Mouse (Mus musculus) G1E-ER4 (cell line): ENCODE results near the gene Stx6. TPM values are rescaled to one million over a fixed set of nuclear protein-coding genes. Genes with fewer than 3 reads are reported as not detected.

Experiments used
- GATA1 ChIP-seq: IDR thresholded peaks from one replicate; pipeline ENCODE4 v1.8.0; 2012; ENCODE audit warnings: low read length, inconsistent platforms
- polyA plus RNA-seq: library from polyadenylated mRNA; stranded (reverse); fragments of >175 nt; gene quantifications from 2 replicates; pipeline ENCODE4 v1.2.3, GENCODE M21; 2012

Stx6 gene
- polyA plus RNA-seq, 1 experiment: 138 TPM

- TF ChIP-seq GATA1: no peak
Measured at GRCm38 (mm10) chr1:155212936-155213774, 54.6 kb downstream of the Stx6 start.

DNA sequence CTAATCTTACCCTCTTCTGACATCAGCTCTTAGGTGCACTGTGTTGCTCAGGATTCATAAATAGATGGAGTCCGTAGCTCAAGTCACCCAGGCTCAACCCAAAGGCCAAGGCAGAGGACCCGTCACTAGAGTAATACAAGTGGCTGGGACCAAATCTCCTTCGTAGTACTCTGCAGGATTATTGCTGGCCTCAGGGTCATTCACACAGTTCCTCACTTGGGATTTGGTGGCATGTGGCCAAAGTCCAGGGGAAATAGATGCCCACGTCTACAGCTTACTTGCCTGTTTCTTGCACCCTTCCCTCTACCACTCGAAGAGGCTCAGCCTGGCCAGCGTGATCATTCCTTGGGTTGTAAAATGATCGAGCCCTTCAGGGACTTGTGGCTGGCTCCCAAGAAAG, 55.4 kb downstream of the Stx6 start:
- TF ChIP-seq GATA1: no peak

DNA sequence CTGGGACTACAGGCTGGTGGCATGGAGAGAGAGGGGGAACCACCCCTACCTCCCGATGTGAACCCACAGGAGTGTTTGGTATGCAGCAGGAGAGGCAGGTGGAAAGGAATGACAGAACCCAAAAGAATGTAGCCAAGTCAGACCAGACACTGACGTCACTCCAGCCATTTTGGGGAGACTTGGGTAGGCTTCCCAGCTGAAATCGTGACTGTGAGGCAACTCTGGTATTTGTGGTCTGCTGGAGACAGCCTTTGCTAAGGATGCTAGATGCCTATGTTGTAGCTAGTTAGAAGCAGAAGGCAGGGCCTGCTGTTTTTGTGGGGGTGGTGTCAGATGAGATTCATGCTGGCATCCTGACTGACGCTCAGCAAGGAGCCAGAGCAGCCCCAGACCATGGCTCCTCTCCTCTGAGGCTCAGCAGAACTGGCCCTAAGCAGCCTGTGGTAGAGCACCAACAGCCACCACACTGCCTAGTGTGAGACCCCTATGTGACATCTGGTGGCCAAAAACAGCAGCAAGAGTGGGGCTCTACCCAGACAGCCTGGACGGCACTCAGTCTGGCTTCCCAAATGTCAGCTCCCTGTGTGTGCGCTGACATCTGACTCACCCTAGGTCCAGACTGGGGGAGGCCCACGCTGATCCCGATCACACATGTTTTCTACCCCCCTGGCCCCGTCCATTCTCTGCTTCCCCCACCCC, 56.7 kb downstream of the Stx6 start:
- TF ChIP-seq GATA1: no peak

- no peak for TF ChIP-seq GATA1
Measured at GRCm38 (mm10) chr1:155216313-155216712, 57.8 kb downstream of the Stx6 start.

DNA sequence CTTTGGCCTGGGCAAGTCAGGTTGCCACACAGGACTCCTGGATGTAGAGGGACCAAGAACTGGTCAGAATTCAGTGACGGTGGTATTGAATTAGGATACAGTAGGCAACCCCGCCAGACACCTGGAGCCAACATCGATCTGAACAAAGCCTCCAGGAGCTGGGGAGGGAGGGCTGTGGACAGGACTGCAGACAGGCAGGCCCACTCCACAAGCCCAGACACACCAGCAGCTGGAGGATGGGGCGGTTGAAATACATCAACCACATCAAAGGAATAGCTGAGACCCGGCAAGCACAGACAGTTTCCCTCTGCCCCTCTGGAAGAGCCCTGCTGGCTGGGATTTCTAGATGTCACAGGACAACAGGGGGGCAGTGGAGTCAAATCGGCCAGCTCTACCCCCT, 58.3 kb downstream of the Stx6 start:
- TF ChIP-seq GATA1: no peak

DNA sequence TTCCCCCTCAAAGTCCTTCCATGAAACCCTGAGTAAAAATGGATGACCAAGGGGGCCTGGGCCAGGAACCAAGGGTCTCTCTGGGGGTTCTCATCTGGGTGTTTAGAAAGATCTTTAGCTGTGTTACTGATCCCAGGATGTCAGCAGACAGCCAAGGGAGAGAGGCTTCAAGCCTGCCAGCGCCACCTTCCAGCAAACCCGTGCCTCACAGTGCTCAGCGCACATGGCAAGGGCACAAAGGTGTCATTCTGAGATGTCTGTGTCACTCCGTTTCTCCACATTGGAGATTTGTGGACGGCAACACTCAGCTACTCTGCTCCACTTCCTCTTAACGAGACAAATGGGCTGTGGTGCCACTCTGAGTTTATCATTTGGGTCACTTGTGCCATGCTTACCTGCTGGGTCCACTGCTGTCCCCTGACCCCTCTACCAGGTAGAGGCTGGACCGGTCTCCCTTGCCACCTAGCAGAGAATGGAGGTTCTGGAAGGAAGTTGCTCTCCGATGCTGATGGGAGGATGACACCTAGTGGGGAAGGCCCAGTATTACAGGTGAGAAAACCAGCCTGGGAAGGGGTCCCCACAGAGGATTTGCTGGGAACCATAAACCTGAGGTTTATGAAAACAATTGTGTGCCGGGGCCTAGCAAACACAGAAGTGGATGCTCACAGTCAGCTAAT, 59.5 kb downstream of the Stx6 start:
- TF ChIP-seq GATA1: no peak

DNA sequence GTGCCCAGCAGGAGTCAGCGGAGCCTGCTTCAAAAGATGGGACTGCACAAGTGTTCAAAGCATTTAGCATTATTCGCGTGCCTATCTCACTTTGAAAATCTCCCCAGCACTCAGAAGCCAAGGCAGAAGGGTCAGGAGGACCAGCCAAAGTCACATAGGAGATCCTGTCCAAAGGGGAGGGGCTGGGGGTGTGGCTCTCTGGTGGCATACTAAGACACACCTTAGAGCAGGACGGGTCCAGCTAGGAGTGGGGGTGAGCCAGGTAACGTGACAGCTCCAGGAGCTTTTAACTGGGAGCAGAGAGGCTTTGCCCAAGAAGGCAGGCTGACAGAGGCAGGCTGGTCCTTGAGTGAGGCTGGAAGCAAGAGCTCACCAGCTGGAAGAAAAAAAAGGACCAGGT, 60.4 kb downstream of the Stx6 start:
- no peak for TF ChIP-seq GATA1

GRCm38 (mm10) chr1:155222101-155222669, 63.7 kb downstream of the Stx6 start:
- no peak for TF ChIP-seq GATA1

DNA sequence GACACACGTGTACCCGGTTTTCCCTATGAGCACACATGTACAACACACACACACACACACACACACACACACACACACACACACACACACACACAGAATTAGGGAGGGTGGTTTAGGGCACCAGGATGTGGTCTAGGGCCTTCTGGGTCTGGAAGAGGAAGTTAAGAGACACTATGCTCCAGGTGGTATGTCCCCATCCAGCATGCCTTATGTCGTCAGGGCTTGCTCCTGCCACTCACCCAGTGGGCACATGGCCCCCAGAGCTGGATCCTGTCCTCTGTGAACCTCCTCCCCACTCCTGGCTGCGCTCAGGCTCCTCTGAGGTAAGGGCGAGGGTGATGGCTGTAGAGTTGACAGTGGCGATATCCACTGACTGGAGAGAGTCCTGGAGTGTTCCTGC, 64.5 kb downstream of the Stx6 start:
- no peak for TF ChIP-seq GATA1

DNA sequence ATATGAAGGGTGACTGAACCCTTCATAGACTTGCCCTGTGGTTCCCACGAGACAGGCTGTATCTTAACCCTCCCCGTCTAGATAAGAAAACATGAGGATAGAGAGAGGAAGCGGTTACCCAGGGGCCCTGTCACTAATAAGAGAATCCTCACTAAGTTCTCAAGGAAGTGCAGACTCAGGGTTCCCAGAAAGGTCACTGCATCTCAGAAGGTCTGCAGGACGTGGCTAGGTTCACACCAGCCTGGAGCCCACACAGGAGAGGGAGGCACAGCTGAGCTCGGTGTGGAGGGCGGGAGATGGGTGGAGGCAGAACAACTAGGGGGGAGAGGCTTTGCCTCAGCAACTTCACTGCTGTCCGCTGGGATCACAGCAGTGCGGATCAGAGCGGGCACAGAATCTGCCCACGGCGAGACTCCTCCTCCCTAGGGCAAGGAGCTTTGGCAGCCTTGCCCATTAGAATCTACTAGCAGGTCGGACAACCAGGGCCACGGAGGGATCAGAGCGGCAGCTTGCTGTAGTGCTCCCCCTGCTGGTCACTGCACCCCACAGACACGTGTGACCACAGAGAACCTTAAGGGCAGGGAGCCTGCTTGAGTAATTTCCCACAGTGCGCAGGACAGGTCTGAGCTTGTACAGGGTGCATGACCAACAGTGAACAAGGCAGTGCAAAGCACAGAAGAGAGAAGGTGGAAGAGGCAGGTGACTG, 65.5 kb downstream of the Stx6 start:
- no peak for TF ChIP-seq GATA1

DNA sequence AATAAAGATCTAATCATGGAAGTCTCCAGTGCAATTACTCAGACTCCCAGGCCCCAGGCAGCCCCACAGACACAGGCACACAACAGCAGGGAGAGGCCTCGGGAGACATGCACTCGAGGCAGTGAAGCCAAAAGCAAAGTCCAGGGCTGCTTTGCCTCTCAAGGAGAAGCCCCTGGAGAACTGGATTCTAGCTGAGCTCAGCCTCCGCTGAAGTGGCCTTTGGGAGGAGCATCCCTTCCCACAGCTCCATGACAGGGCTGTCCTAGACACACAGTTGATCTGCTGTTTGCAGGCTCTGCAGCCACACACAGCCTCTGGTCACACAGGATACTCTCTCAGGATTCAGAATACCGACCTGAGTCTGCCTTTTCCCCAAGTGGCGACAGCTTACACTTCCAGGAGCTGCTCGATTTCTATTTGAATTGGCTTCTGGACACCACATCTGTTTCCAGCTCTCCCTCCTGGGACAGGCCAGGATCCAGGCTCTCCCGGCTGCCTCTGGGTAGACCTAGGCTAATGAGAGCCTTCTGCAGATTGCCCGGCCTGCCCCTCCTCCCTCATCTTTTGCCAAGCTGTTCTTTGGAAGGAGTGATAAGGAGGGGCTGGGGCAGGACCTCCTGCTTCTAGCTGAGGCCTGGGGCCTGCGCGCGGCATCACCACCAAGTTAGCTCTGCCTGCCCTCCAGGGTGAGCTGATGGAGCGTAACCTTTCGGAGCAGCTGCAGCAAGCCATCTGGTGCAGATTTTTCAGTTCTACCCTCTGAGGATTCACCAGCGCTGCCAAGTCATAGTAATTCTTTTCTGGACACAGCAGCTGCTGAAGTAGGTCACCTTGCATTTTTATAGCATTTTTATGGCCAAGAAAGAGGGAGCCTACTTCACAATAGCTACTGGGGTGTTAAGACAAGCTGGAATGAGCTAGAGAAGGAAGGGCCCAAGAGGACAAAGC, 71.2 kb downstream of the Stx6 start:
- TF ChIP-seq GATA1: no peak

- no peak for TF ChIP-seq GATA1
Measured at GRCm38 (mm10) chr1:155232385-155232784, 73.9 kb downstream of the Stx6 start.

- no peak for TF ChIP-seq GATA1
Measured at GRCm38 (mm10) chr1:155232786-155233185, 74.3 kb downstream of the Stx6 start.

DNA sequence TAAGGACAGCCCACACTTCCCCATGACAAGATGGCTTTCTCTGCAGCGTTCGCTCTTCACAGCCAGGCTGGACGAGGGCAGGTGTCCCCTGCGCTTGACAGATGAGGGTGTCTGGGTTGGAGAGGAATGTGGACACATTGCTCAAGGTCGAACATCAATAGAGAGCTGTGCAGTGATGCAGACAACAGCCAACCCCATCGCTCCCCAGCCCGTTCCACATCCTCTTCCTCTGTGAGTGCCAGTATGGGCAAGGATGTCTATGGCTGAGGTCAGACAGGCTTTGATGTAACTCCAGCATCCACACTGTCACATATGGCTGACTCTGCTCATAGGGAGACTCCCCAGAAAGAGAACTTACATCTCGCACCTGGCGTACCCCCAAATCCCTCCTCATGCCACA, 74.9 kb downstream of the Stx6 start:
- TF ChIP-seq GATA1: no peak

- TF ChIP-seq GATA1: no peak
Measured at GRCm38 (mm10) chr1:155233931-155234607, 75.6 kb downstream of the Stx6 start.
